Mouse (Mus musculus): Measurements from ENCODE around the gene Hsd17b13.
"Not testable (repeated sequence)": the region's sequence is repeated elsewhere in the genome, so short reads cannot be mapped to it uniquely, and the experiment has no call there.

Hsd17b13 gene

DNA sequence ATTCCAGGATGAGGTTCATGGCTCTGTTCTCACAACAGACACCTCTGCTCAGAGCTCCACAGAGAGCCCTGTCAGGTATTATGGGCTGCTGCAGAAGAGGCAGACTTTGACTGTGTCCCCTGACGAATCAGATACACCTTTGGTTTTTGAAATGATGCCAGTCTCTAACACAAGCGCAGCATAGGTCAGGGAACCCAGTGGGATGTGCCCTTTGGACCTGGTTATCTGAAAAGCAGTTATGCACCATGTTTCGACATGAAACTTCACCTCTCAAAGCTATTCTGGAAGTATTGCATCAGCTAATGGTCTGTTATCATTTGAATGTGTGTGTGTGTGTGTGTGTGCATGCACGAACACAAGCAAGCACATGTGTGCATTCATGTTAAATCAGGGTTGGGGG, at the start of gene Hsd17b13:
Gene Hsd17b13, minus strand, starts transcription at position 114 of the 400 bp plus-strand sequence.
- DNase-seq (ENCODE audit: low read depth, low spot score), result no peak

DNA sequence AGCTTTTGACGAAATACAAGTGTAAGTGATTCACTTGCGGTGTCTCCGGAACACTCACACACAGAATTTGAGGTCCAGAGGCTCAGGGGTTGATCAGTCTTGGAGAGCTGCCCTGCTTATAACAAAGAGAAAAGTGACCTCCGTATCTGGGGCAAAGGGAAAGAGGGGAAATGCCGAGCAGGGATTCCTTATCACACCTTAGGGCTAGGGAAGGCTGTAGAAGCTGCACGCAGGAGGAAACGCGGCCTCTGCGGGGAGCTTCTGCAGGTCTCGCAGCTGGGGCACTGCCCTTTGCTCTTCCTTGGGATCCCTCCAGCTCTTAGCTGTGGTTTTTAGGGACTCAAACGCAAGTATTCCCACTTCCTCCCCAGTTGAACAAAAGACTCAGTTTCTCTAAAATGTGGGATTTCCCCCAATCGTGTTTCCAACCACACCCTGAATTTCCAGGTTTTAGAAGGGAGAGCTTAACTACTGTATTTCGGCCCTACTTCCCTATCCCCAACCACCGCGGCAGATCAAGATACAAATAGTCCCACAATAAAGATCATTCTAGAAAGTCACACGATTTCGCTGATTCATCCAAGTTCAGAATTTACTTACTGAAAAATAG, 48.1 kb upstream of the Hsd17b13 start:
- no peak for DNase-seq (ENCODE audit: low read depth, low spot score)

DNA sequence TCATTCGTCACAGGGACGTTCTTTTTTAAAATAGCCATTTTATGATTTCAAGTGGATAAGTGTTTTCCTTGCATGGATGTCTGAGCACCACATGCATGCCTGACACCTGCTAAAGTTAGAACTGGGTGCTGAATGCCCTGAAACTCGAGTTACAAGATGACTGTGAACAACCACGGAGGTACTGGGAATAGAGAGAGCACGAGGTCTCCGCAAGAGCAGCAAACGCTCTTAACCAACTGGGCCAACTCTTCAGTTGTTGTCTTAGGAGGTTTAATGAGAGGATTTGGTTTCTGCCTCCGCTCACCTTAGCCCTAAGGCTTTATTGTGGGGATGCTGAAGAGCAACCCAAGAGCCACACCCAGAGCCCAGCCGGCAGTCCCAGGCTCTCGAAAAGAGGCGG, 47.6 kb upstream of the Hsd17b13 start:
- no peak for DNase-seq (ENCODE audit: low read depth, low spot score)

DNA sequence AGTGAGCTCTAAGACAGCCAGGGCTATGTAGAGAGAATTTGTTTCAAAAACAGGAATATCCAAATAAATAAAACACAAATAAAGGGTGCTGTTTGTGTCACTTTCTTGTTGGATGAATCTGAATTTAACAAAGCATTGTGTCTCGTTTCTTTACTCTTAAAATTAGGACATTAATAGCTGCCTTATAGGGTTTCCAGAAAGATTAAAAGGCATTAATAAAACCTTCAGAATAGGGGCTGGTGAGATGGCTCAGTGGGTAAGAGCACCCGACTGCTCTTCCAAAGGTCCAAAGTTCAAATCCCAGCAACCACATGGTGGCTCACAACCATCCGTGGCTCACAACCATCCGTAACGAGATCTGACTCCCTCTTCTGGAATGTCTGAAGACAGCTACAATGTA, 47.0 kb upstream of the Hsd17b13 start:
- DNase-seq (ENCODE audit: low read depth, low spot score), result not testable (repeated sequence)

DNA sequence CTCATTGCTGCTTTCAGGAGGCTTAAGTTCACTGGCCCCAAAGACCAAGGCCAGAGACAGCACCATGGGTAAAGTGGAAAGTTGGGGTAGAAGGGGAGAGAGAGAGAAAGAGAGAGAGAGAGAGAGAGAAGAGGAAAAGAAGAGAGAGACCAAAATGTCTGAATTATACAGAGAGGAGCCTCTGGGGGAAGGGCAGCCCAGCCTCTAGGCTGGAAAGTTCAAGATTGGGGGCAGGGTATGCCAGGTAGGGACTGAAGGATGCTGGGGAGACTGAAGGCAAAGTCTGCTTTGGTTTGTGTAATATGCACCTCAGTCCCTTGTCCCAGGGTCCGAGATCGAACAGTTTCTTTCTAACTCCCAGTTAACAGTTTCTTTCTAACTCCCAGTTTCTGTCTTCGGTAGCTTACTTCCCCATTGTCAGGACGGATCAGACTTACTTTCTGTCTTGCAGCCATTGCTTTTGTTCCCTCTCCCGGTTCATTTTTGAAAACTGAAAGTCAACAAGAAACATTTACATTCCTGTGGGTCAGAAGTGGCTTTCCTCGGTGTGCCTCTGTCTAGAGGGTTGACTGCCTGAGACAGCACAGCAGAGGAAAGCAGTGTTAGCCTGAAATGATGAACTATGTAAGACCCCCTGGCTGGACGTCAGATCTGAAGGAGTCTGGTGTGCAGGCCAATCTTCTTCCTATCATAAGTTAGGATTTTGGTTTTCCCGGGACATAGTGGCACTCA, 46.2 kb upstream of the Hsd17b13 start:
- no peak for DNase-seq (ENCODE audit: low read depth, low spot score)

DNA sequence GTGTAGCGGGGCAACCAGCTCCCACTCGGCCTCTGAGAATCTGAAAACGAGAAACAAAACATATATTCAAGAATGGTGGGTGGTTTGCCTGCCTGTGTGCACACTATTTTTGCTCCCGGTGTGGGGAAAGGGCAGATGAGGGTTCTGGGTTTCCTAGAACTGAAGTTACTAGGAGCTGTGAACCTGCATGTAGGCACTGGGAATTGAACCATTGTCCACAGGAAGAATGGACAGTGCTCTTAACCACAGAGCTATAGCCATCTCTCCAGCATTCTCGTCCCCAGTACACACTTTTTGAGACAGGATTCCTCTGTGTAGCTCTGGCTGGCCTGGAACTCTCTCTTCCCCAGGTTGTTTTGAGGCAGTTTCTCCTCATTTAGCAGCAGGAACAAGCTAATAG, 45.3 kb upstream of the Hsd17b13 start:
- DNase-seq (ENCODE audit: low read depth, low spot score), result no peak

DNA sequence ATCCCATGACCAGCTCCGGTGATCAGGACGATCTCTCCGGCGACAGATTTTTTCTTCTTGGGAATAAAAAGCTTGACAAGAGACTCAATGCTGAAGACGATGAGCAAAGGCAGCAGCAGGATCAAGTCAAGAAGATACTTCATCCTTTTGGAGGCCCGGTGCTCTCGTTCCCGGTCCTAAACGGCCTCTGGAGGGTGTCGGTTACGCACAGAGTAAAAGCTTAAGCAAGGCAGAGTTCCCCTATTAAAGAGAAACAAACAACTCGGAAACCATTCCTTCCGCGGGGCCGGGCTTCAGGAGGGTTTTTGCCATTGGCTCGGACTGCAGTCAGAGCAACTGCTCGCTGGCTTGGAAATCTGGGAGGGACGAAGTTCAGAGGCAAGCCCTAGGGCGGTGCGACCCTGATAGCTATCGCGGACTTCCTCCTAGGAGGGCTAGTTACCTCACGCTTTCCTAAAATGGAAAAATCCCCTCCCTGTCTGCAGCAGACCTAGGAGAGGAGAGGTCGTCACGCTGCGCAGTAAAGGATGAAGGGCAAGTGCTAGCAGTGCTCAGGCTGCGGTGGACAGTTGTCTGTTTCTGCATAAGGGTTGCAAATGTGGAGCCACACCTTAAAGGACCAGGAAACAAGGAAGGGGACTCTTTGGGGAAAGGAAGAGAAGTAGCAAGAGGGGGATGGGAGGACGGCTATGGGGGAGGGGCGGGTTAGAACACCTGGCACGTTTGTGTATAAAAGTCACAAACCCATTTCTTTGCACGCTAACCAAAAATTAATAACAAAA, 44.6 kb upstream of the Hsd17b13 start, which contains the start of gene Hsd17b11:
Gene Hsd17b11, minus strand, starts transcription at position 323 of the 782 bp plus-strand sequence.
- DNase-seq (ENCODE audit: low read depth, low spot score), result peak; percentile 55

DNA sequence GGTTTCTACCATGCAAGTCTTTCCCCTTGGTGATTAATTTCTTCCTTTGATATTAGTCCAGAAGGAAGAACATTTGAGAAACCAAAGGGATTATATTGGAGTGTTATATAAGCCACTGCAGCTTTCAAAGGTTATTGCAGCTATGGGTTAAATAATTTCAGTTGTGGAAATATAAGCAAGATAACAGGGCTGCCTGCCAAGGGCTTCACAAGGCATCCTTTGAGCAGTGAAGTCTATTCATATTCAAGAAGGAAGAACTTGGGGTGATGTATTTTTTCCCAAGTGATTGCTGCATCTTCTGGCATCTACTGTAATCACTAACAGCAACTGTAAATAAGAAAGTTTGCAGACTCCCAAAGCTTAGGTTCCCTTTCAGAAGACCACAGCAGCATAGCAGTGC, 34.2 kb upstream of the Hsd17b13 start:
- no peak for DNase-seq (ENCODE audit: low read depth, low spot score)

DNA sequence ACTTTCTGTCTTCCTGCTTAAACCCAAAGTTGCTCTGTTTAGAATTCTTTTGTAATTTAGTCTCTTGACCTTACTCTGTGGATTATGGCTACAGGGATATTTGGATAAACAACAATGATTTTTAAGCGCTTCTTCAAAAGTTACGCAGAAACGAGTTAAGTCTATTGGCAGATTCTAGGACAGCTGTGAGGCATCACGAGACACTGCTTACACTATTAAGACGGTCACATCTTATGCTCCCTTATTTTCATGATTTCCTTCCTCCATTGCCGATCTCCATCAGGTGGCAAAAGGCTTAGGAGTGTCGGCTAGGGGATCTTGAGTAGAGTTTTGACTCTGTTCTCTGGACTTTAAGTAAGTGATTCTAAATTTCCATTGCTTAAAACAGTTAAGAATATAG, 33.1 kb upstream of the Hsd17b13 start:
- DNase-seq (ENCODE audit: low read depth, low spot score), result no peak

DNA sequence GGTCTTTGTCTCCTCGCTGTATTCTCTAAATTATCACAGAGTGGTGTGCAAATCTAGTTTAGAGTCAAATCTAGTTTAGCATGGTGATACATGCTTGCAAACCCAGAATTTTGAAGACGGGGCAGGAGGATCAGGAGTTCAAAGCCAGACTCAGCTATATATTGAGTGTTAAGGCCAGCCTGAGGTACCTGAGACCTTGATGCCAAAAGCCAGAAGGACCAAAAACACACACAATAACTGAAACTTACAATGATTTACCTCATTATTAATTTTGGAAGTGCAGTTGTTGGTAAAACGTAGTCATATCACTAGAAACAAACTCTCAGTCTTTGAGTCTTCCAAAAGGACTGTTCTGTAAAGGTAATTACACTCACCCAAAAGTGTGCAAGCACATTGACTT, 32.2 kb upstream of the Hsd17b13 start:
- DNase-seq (ENCODE audit: low read depth, low spot score), result no peak

DNA sequence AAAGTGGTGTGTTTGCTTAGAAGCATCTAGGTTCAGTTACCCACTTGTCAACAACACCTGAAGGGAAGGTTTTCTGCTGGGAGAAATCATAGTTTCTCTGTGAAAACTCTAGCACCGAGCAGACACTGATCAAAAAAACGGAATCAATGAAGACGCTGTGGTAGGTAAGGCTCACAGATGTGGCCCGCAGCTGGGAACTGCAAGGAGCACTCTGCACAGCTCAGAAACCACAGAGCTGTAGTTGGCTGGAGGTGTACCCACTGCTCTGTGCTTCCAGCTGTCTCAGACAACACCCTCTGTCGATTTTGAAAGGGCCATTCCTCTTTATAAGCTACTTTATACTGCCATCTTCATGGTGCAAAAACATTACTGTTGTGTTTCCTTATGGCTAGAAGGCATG, 30.6 kb upstream of the Hsd17b13 start:
- DNase-seq (ENCODE audit: low read depth, low spot score), result no peak

DNA sequence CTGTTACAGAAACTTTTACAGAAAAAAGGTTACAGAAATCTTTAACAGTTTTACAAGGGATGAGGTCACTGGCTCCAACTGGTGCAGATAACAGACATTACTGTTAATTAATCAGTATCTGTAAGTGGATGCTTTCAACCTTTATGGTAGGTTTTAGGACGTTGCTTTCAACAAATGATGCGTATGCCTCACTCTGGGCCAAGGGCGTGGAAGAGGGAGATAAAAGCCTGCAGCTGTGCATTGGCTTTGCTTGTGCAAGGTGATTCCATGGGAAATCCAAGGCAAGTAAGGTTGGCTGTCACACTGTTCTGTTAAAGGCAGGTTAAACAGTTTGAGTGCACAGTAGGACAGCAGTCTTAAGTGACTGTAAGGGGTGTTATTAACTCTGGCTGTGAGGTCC, 29.6 kb upstream of the Hsd17b13 start:
- no peak for DNase-seq (ENCODE audit: low read depth, low spot score)

DNA sequence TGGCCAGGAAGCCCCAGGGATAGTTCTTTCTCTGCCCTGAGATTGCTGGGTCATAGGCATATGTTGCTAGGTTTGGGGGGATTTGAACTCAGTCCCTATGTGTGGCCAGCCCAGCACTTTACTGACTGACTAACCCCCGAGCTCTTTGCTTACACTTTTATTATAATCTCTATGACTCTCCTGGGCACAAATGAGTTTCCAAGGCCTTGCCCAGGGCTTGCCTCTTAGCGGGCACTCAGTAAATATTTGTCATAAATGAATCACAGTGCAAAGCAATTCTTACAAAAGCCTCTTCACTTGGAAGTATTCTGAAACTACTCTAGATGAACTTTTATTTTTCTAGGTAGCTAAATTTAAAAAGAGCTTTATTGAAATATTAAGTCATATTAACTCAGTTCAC, 26.7 kb upstream of the Hsd17b13 start:
- DNase-seq (ENCODE audit: low read depth, low spot score), result no peak

DNA sequence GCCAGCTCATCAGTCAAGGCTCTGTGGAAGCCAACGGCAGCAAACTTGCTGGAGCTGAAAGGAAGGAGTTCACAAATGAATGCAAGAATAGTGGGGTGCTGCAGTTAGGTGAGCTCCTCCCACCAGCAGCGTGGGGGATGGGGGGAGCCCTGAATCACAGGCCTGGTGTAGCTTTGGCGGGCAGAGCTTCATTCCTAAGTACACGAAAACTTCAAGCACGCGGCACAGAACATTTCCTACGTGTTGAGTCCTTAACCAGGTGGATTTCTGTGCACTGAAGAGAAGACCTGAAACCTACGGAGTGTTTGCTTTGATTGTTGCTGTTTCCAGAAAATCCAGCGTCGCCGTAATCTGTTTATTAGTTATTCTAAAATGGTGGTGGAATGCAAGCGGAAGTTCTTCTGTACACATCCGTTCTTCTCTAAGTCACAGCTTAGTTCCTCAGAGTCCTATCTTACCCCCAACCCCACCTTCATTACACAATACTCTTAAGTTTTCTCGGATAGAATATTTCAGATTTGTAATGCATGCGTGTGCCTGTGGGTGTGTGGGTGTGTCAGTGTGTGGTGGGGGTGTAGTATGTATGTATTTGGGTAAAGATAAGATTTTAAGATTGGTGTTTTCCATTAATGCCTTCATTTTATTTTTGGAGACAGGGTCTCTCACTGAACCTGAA, 26.2 kb upstream of the Hsd17b13 start:
- DNase-seq (ENCODE audit: low read depth, low spot score), result no peak

DNA sequence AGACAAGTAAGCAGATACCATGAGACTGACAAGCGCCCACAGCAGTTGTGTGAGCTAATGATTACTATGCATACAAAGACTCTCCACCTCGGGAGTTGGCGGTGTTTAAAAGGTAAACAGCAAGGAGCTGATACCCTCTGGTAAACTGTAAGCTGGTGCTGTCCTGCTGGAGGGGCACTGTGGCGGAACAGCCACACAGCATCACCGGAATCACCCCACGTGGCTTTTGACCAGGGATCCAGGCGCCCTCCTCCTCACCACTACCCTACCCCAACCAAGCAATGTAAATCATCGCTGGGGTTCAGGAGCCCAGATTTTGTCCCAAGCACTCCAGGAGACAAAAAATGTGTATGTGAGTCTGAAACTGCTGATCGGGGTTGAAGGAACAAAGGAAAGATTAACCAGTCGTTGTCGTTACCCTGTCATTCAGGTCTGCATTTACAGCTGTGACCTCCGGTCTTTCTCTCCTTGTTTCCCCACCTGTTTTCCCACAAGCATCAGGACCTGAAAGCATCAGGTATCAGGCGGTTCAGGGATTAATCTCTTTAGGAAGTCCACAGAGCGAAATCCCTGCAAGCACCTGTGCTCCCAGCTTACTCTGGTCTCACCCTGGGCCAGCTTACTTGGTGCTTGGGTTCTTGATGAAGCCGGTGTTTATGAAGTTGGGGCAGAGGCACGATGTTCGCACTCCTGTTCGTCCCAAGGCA, 25.5 kb upstream of the Hsd17b13 start:
- DNase-seq (ENCODE audit: low read depth, low spot score), result no peak

DNA sequence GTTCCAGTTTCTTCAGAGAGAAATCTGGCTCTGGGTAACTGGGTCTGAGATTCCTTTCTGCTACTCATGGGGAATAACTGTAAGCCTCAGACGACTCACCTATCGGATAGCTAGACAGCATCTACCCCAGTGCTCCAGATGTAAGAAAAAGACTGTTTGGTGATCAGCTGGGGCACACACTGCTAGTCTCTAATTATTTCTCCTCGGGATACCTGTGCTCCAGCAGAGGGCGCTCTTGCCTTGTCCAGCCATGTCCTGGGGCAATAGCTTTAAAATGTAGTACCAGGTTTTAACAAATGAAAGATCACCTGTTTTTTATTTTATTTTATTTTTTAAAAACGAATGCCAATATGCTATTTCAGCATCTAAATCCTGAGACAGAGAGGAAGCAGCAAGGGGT, 22.5 kb upstream of the Hsd17b13 start:
- DNase-seq (ENCODE audit: low read depth, low spot score), result peak; percentile 59

DNA sequence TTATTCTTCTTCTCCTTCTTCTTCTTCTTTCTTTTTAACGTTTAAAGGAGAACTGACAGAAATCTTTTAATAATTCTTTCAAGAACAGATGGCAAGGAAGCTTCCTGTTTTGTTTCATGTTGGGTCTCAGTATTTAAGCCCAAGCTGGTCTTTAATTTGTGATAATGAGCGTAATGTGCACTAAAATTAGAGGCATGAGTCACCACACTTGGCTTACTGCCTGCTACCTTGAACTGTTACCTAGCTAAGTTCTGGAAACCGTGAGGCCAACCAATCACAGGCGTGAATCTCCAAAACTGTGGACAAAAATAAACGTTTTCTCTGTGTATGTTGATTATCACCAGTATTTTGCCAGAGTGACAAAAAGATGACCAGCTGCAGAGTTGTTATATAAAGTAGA, 21.5 kb upstream of the Hsd17b13 start:
- DNase-seq (ENCODE audit: low read depth, low spot score), result no peak

DNA sequence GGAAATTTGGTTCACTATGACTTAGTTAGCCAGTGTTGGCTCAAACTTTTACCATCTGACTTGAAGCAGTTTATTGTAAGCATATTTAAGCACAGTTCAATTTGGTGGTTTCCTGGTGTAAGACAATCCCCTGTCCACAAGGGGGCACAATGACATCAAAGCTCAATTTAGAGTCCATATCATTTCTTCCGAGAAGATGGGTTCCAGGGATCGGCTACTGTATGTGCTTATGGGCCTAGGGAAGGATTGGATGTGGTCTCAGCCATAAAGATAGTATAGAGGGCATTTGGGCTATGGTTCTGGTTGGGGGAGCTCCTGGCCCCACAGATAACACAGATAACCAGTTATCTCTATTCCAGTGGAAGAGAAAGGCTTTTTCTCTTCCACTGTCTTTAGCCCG, 18.0 kb upstream of the Hsd17b13 start:
- no peak for DNase-seq (ENCODE audit: low read depth, low spot score)

DNA sequence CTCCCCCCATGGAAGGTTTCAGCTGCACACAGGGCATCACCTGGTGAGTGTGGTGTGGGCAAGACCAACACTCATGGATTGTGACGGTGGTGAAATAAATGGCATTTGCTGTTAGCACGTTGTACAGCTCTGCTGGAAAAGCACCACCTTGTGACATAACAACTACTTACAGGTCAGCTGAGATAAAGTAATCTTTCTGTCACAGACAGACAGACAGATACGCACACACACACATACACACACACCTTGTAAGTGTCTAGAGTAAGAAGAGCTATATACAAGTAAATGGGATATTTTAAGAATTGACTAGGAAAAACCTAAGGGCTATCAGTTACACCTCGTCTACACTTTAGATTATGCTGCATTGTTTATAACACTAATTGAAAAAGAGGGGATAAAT, 17.5 kb upstream of the Hsd17b13 start:
- no peak for DNase-seq (ENCODE audit: low read depth, low spot score)

DNA sequence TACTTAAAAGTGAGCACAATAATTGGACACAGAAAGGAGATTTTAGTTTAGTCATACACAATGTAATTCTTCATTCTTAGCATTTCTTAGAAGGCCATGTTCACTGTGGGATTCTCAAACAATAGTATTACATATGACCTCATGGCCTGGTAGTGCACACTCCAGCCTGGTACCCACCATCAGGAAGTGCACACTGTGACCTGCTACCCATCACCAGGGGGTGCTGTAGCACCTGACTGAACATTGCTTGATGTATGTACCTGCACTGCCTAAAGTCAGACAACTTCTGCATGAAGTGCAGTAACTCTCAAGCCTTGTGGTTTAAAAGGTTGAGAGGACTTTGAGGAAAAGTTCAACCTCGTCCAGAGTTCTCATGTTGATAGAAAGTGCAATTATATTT, 16.4 kb upstream of the Hsd17b13 start:
- no peak for DNase-seq (ENCODE audit: low read depth, low spot score)

DNA sequence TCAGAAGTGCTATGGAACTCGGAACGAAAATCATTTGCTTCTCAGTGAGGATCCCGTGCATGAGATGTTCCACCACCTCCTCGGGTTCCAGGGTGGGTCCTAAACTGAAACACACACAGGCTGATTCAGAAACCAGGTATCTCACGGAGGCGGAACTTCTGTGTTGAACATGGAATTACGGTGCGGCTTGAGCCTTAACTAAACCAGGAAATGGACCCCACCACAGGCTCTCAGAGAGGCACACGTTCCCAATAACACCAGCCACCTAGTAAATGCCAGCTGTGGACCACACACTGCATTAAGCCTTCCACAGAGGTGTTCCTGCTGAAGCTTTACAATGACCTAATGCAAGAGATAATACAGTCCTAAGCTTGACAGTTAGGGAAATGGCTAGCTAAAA, 15.6 kb upstream of the Hsd17b13 start:
- no peak for DNase-seq (ENCODE audit: low read depth, low spot score)

Measured in embryo, embryonic 11.5 days (tissue).